8 mouse cellular contexts compared by ENCODE assay signal in the genomic region with DNA sequence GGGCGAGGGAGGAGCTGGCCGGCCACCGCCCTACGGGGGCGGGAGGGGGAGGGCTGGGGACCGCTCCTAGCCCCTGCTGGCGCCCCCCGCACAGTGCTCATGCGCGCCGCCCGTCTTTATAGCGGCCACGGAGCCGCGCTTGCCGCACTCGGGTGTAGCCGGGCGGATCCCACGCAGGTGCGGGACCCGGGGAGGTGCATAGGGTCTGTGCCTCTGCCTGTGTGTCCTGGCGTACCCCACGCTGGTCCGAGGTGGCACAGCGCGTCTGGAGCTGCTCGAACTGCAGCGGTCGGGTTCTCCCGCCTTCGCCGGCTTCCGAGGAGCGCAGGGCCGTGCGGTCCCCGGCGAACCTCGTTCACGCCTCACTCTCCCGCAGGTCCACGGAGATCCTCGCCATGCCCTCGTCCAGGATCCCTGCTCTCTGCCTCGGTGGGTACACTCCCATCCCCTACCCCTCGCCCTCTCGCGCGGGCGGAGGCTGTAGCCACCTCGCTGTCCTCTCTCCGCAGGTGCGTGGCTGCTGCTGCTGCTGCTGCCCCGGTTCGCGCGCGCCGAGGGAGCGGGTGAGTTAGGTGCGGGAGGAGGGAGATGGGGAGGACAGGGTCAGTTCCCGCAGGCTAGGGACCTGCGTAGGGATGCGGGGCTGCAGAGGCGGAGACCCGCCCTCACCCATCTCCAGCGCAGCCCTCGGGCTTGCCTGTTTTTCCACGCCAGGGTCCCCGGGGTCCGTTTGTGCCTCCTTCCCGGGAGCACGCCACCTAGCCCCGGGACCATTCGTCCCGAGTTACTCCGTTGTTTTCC. TPM values are rescaled to one million over a fixed set of nuclear protein-coding genes. Genes with fewer than 3 reads are reported as not detected.
A peak's percentile ranks its signal among the peaks of the same experiment; 100 is the strongest.
DNase-seq lines count a peak whose midpoint lies in the region; ATAC-seq and TF ChIP-seq lines count a peak whose summit lies in the region.

A gene (plus strand): TSS at position 113 of the 801 bp plus-strand sequence.

- under 1% methylated on average over 78 of the region's 79 CpGs for WGBS in kidney, adult 2 months
- WGBS in limb, embryonic 10.5 days = under 1% methylated on average over 78 of the region's 79 CpGs

- H3K27me3 ChIP-seq in kidney, adult 2 months (replicated peaks; ENCODE audit: control insufficient read depth, insufficient read depth, low read length) = 0 out of 2 replicates have a peak, but pooled peaks cover 1% of the 10 kb centered on the region
- H3K27me3 ChIP-seq in G1E (ENCODE audit: insufficient read depth, low read length) = peaks cover 37% of the 10 kb centered on the region
- H3K27me3 ChIP-seq in limb, embryonic 10.5 days (ENCODE audit: low read depth, poor library complexity, severe bottlenecking) = peaks cover 60% of the 10 kb centered on the region

- H3K4me3 ChIP-seq in kidney, adult 2 months (ENCODE audit: insufficient read depth, low read depth, low read length) = peak within 1 kb of the TSS; percentile 54
- H3K4me3 ChIP-seq in G1E (ENCODE audit: low read depth, low read length) = peak within 1 kb of the TSS; percentile 39
- peak within 1 kb of the TSS; percentile 71 for H3K4me3 ChIP-seq in limb, embryonic 10.5 days

- intact Hi-C loops in heart, postnatal 36 days (cut with DNase I) = no loop called here

- DNase-seq in kidney, adult 2 months = no peak
- no peak for DNase-seq in kidney, adult 8-10 months
- no peak for DNase-seq in G1E (ENCODE audit: low spot score)
- peak; percentile 63 for DNase-seq in embryo, embryonic 11 days
- peak; percentile 5 to 9 for DNase-seq in heart, postnatal 36 days
- peak; percentile 66 for DNase-seq in limb, embryonic 10.5 days (ENCODE audit: low spot score)
- peak; percentile 73 for DNase-seq in neural tube, embryonic 10.5 days (ENCODE audit: extremely low spot score, low spot score)
- no peak for DNase-seq in urinary bladder, adult 2 months (ENCODE audit: low spot score)

- H3K27ac ChIP-seq in kidney, adult 2 months (ENCODE audit: insufficient read depth, low read depth, low read length) = no peak within 1 kb of the TSS
- peak within 1 kb of the TSS; percentile 59; the same call in 1 of the 2 replicates for H3K27ac ChIP-seq in limb, embryonic 10.5 days

- TF ChIP-seq CTCF in kidney, adult 2 months (conservative IDR thresholded peaks at IDR 0.05; ENCODE audit: insufficient read depth, insufficient read length, low read depth, low read length) = no peak
- no peak for TF ChIP-seq CTCF in G1E (IDR thresholded peaks at IDR 0.05; ENCODE audit: low read depth, low read length)

- ATAC-seq in G1E (ENCODE audit: extremely low read depth, insufficient number of reproducible peaks, low FRiP score, poor library complexity, severe bottlenecking) = no peak

- peaks cover 13% of the 10 kb centered on the region for H3K9me3 ChIP-seq in G1E (replicated peaks)
- no peaks in the 10 kb centered on the region for H3K9me3 ChIP-seq in limb, embryonic 10.5 days (replicated peaks)

- no peaks in the 10 kb centered on the region for H3K36me3 ChIP-seq in kidney, adult 2 months (ENCODE audit: control insufficient read depth, insufficient read depth, low read length)
- H3K36me3 ChIP-seq in G1E (replicated peaks) = no peaks in the 10 kb centered on the region
- no peaks in the 10 kb centered on the region for H3K36me3 ChIP-seq in limb, embryonic 10.5 days

- no peaks in the 10 kb centered on the region for H3K4me1 ChIP-seq in kidney, adult 2 months (ENCODE audit: control insufficient read depth, insufficient read depth, low read length)
- peaks cover 19% of the 10 kb centered on the region for H3K4me1 ChIP-seq in G1E (ENCODE audit: insufficient read depth, low read depth, low read length)
- H3K4me1 ChIP-seq in limb, embryonic 10.5 days = peaks cover 16% of the 10 kb centered on the region

- no peak for TF ChIP-seq POLR2A in kidney, adult 2 months (IDR thresholded peaks at IDR 0.05; ENCODE audit: low read depth, low read length)

RNA-seq across cellular contexts. Expression of the gene that starts here (rescaled TPM):
- 2.9 and 3.2 TPM in 2 replicates for polyA plus RNA-seq in kidney, adult 2 months (2012; rRNA removed)
- not detected in 2 replicates for total RNA-seq in G1E (2014; fragmentation: Nextera tagmentation)
- not detected in 2 replicates for total RNA-seq in G1E (2017)
- polyA plus RNA-seq in G1E (2012) = not detected in 2 replicates
- under 1 TPM in 1 of 2 experiments, not detected in 1; 0.22 TPM for total RNA-seq in heart, postnatal 36 days (2021)
- 0.85 and 1.0 TPM in 2 replicates for polyA plus RNA-seq in limb, embryonic 10.5 days (2016; fragmentation: Nextera tagmentation; extraction: Ambion mirVana)
- polyA plus RNA-seq in urinary bladder, adult 2 months (2012; rRNA removed) = 0.80 and 0.98 TPM in 2 replicates

Comparison
In these comparisons a context has a peak if more than half of its experiments do, and no peak if none do; other contexts are left out.
1. Peak in DNase-seq in heart, postnatal 36 days; RNA of the gene not detected or under 1 TPM.
2. DNase-seq: peak in embryo, embryonic 11 days (single experiment), limb, embryonic 10.5 days (single experiment) and neural tube, embryonic 10.5 days (single experiment); none in kidney, adult 2 months (single experiment), kidney, adult 8-10 months (0 of 2), G1E (single experiment) and urinary bladder, adult 2 months (single experiment).
3. Peak in every context shown above with its lines, with median percentiles within 50 percentile points of each other: H3K4me3 ChIP-seq.